Comparison of ENCODE assay signal across 8 mouse cellular contexts in the genomic region with DNA sequence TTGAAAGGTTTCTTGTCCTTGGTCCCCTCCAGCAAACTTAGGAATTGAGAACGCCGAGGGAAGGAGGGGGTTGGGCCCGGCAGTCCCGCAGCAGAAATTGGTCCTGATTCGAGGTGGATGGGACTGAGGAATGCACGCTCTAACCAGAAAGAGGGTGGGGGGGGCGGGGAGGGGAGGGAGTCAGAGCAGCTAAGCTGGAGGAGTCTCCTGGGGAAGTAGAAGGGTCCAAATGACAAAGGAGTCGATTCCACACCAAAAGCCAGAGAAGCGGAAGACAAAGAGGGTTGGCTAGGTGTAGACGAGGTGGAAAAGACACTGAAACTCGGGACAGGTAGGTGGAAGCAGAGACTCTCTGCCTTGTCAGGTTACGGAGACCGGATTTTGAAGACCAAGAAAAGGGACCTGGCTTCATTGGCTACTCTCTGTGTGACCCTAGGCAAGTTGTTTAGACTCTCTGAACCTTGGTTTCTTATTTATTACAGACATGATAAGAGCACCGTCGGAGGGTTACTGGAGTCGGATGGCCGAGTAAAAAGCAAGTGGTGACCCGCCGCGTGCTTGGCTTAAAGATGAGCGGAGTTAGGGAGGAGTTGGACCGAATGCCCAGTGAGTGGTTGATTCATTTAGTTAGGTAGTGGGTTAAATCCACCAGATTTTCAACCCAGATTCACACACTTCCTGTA. TPM values are rescaled to one million over a fixed set of nuclear protein-coding genes. Genes with fewer than 3 reads are reported as not detected.
DNase-seq lines count a peak whose midpoint lies in the region; ATAC-seq and TF ChIP-seq lines count a peak whose summit lies in the region.

Gene Amotl2 (plus strand): TSS at position 192 of the 683 bp plus-strand sequence.

- CTCF ChIA-PET in Patski (lab: Charles Lee) = interaction anchor here (1.2 to 2.3 kb wide), 3 partner anchors 65 to 74 kb away, joined by 3 to 7 read pairs (median 3); no protein-coding TSS in a partner anchor

- H3K9me3 ChIP-seq in hindbrain, embryonic 15.5 days = no peaks in the 10 kb centered on the region
- no peaks in the 10 kb centered on the region for H3K9me3 ChIP-seq in liver, embryonic 16.5 days (replicated peaks; ENCODE audit: control insufficient read depth, low read length)

- peak within 1 kb of the TSS; percentile 81 for H3K4me3 ChIP-seq in hindbrain, embryonic 15.5 days
- H3K4me3 ChIP-seq in liver, embryonic 16.5 days (ENCODE audit: low read depth, low read length) = peak within 1 kb of the TSS; percentile 65

- 6% methylated on average over 22 of the region's 22 CpGs for WGBS in hindbrain, embryonic 15.5 days
- 9% methylated on average over 22 of the region's 22 CpGs for WGBS in liver, embryonic 16.5 days (ENCODE audit: insufficient replicate concordance)

- peak; percentile 93 for DNase-seq in heart, adult 11 months
- no peak for DNase-seq in heart, adult 9 months (ENCODE audit: low spot score in 2 of 2)
- DNase-seq in Patski (ENCODE audit: low read depth, low spot score) (no peak), MN1 (ENCODE audit: low spot score) (no peak)
- DNase-seq in gastrocnemius, adult 18-20 months (ENCODE audit: low spot score) = no peak
- DNase-seq in testis, postnatal 14 days (ENCODE audit: low spot score) = no peak

- H3K36me3 ChIP-seq in hindbrain, embryonic 15.5 days = no peaks in the 10 kb centered on the region
- no peaks in the 10 kb centered on the region for H3K36me3 ChIP-seq in liver, embryonic 16.5 days (ENCODE audit: control insufficient read depth, insufficient read depth)

- H3K9ac ChIP-seq in hindbrain, embryonic 15.5 days = peak within 1 kb of the TSS; percentile 96
- H3K9ac ChIP-seq in liver, embryonic 16.5 days (ENCODE audit: low read depth, low read length) = no peak within 1 kb of the TSS; the same call in 1 of the 2 replicates

- ATAC-seq in Patski = no peak
- no peak for ATAC-seq in hindbrain, embryonic 15.5 days (ENCODE audit: low FRiP score, low read depth)
- ATAC-seq in liver, embryonic 16.5 days (ENCODE audit: low read depth) = no peak

- H3K27me3 ChIP-seq in Patski = no peaks in the 10 kb centered on the region
- H3K27me3 ChIP-seq in hindbrain, embryonic 15.5 days = no peaks in the 10 kb centered on the region
- peaks cover 36% of the 10 kb centered on the region for H3K27me3 ChIP-seq in liver, embryonic 16.5 days (ENCODE audit: control insufficient read depth, insufficient read depth, low read depth, low read length)

- peaks cover 39% of the 10 kb centered on the region for H3K4me1 ChIP-seq in hindbrain, embryonic 15.5 days (replicated peaks)
- peaks cover 12% of the 10 kb centered on the region for H3K4me1 ChIP-seq in liver, embryonic 16.5 days (ENCODE audit: control insufficient read depth, low read depth, low read length)

- in situ Hi-C loops in Patski (cut with MboI; ENCODE audit: low pct_unique_long_range_greater_than_20kb) = no loop called here

- no peak for TF ChIP-seq CTCF in Patski (IDR thresholded peaks at IDR 0.05)

- H3K4me2 ChIP-seq in hindbrain, embryonic 15.5 days = peak within 1 kb of the TSS; percentile 78
- peak within 1 kb of the TSS; percentile 65 for H3K4me2 ChIP-seq in liver, embryonic 16.5 days (ENCODE audit: low read depth, low read length)

- H3K27ac ChIP-seq in hindbrain, embryonic 15.5 days (replicated peaks) = peak within 1 kb of the TSS; percentile 96
- peak within 1 kb of the TSS; percentile 74 for H3K27ac ChIP-seq in liver, embryonic 16.5 days (ENCODE audit: low read length)

- POLR2A ChIA-PET in Patski (lab: Charles Lee) = interaction anchor here (0.6 to 25.8 kb wide), 11 partner anchors 9 to 79 kb away, joined by 3 to 312 read pairs (median 4); no protein-coding TSS in a partner anchor

RNA-seq across cellular contexts. Expression of gene Amotl2, which starts in this region (rescaled TPM):
- polyA plus RNA-seq in Patski (2021) = 306 TPM
- 10 to 100 TPM; 16.8 to 18.2 TPM for total RNA-seq in gastrocnemius, adult 18-20 months (2021)
- 66.0 and 71.3 TPM in 2 replicates for polyA plus RNA-seq in hindbrain, embryonic 15.5 days (2015; fragmentation: Nextera tagmentation; extraction: Ambion mirVana)
- 5.0 and 5.4 TPM in 2 replicates for polyA plus RNA-seq in liver, embryonic 16.5 days (2015; fragmentation: Nextera tagmentation; extraction: Ambion mirVana)

Comparison
In these comparisons a context has a peak if more than half of its experiments do, and no peak if none do; other contexts are left out.
1. RNA of gene Amotl2 (polyA plus RNA-seq): 306 TPM in Patski (single experiment) and 66.0 to 71.3 TPM in hindbrain, embryonic 15.5 days; 5.0 to 5.4 TPM in liver, embryonic 16.5 days; every median in the first group is over 10 times any median in the second.